Mouse (Mus musculus): ENCODE measurements around the gene Tspan1. TPM values are rescaled to one million over a fixed set of nuclear protein-coding genes. Genes with fewer than 3 reads are reported as not detected.

Tspan1 gene
- total and polyA plus RNA-seq, 3 experiments = 0.08 TPM; not detected in 2

- peaks cover 0 to 4% of the 10 kb centered on the region in 2 experiments; a peak in 2 of 4 replicates for H3K4me1 ChIP-seq (ENCODE audit: control insufficient read depth in 1 of 2, insufficient read depth in 2 of 2)
- in situ Hi-C loops (cut with MboI; ENCODE audit: low pct_ligation_motif_present, low pct_unique_long_range_greater_than_20kb, low sequenced_read_pairs) (no loop called here), dilution Hi-C loops (cut with MboI; ENCODE audit: extremely low pct_ligation_motif_present, extremely low pct_unique_long_range_greater_than_20kb, low sequenced_read_pairs) (no loop called here)
- DNase-seq (ENCODE audit: extremely low read depth) = no peak
- peak in 1 of 2 experiments; percentile 23; a peak in 1 of 4 replicates for TF ChIP-seq CTCF (conservative IDR thresholded peaks at IDR 0.05 in 1 of 2, IDR thresholded peaks at IDR 0.05 in 1 of 2; ENCODE audit: low read depth in 2 of 2, low read length in 2 of 2)
- no peak for TF ChIP-seq UBTF (IDR thresholded peaks at IDR 0.05; ENCODE audit: low read depth, low read length)
- TF ChIP-seq ZNF384 (IDR thresholded peaks at IDR 0.05; ENCODE audit: low read depth, low read length) = peak; percentile 72
- H3K27me3 ChIP-seq (replicated peaks) = peaks cover 12% of the 10 kb centered on the region
- H3K9ac ChIP-seq (ENCODE audit: insufficient read depth, low read depth) = no peak overlapping the region
- H3K4me3 ChIP-seq (replicated peaks in 1 of 3; ENCODE audit: low read depth in 2 of 3, low read length in 2 of 3, poor library complexity in 1 of 3) = no peak overlapping the region
- H3K4me2 ChIP-seq (ENCODE audit: insufficient read depth, low read depth, poor library complexity, severe bottlenecking) = no peak overlapping the region
- peaks cover 4% of the 10 kb centered on the region for H3K9me3 ChIP-seq (replicated peaks; ENCODE audit: low read length)
- no peak overlapping the region for H3K27ac ChIP-seq (ENCODE audit: insufficient read depth, low read depth)
- H3K36me3 ChIP-seq (replicated peaks in 1 of 2; ENCODE audit: control insufficient read depth in 1 of 2, insufficient read depth in 1 of 2, low read length in 1 of 2) = no peaks in the 10 kb centered on the region
- H3K79me2 ChIP-seq (replicated peaks; ENCODE audit: control insufficient read depth, extremely low read depth, insufficient read depth, poor library complexity, severe bottlenecking) = no peaks in the 10 kb centered on the region
Measured at GRCm38 (mm10) chr4:116215895-116216605, 48.6 kb upstream of the Tspan1 start.

GRCm38 (mm10) chr4:116208891-116209290 is 41.5 kb upstream of the Tspan1 start:
- dilution Hi-C loops (cut with MboI; ENCODE audit: extremely low pct_ligation_motif_present, extremely low pct_unique_long_range_greater_than_20kb, low sequenced_read_pairs) (no loop called here), in situ Hi-C loops (cut with MboI; ENCODE audit: low pct_ligation_motif_present, low pct_unique_long_range_greater_than_20kb, low sequenced_read_pairs) (no loop called here)
- TF ChIP-seq JUND (conservative IDR thresholded peaks at IDR 0.05; ENCODE audit: low read depth, low read length) (no peak), SMC3 (IDR thresholded peaks at IDR 0.05; ENCODE audit: low read depth, low read length) (no peak), ZNF384 (IDR thresholded peaks at IDR 0.05; ENCODE audit: low read depth, low read length) (no peak), CTCF (conservative IDR thresholded peaks at IDR 0.05 in 1 of 2, IDR thresholded peaks at IDR 0.05 in 1 of 2; ENCODE audit: low read depth in 2 of 2, low read length in 2 of 2) (no peak), ZKSCAN1 (IDR thresholded peaks at IDR 0.05; ENCODE audit: borderline replicate concordance, low read depth, low read length) (no peak), BHLHE40 (IDR thresholded peaks at IDR 0.05; ENCODE audit: low read depth, low read length) (no peak), RAD21 (IDR thresholded peaks at IDR 0.05; ENCODE audit: low read depth, low read length) (no peak), E2F4 (IDR thresholded peaks at IDR 0.05; ENCODE audit: insufficient replicate concordance, low read depth, low read length) (no peak), POLR2A (IDR thresholded peaks at IDR 0.05; ENCODE audit: low read depth, low read length) (no peak), ZMIZ1 (IDR thresholded peaks at IDR 0.05; ENCODE audit: low read depth, low read length) (no peak), ELF1 (IDR thresholded peaks at IDR 0.05; ENCODE audit: low read depth, low read length) (no peak), MXI1 (IDR thresholded peaks at IDR 0.05; ENCODE audit: low read depth, low read length) (no peak), UBTF (IDR thresholded peaks at IDR 0.05; ENCODE audit: low read depth, low read length) (no peak)
- Histone ChIP-seq H3K4me2 (ENCODE audit: insufficient read depth, low read depth, poor library complexity, severe bottlenecking) (no peak overlapping the region), H3K79me2 (replicated peaks; ENCODE audit: control insufficient read depth, extremely low read depth, insufficient read depth, poor library complexity, severe bottlenecking) (no peaks in the 10 kb centered on the region), H3K4me3 (replicated peaks in 1 of 3; ENCODE audit: low read depth in 2 of 3, low read length in 2 of 3, poor library complexity in 1 of 3) (no peak overlapping the region), H3K36me3 (replicated peaks in 1 of 2; ENCODE audit: control insufficient read depth in 1 of 2, insufficient read depth in 1 of 2, low read length in 1 of 2) (no peaks in the 10 kb centered on the region), H3K9ac (ENCODE audit: insufficient read depth, low read depth) (no peak overlapping the region), H3K27ac (ENCODE audit: insufficient read depth, low read depth) (no peak overlapping the region), H3K27me3 (replicated peaks) (no peaks in the 10 kb centered on the region), H3K4me1 (ENCODE audit: control insufficient read depth in 1 of 2, insufficient read depth in 2 of 2) (no peaks in the 10 kb centered on the region), H3K9me3 (replicated peaks; ENCODE audit: low read length) (no peaks in the 10 kb centered on the region)
- no peak for DNase-seq (ENCODE audit: extremely low read depth)

All from CH12.LX (cell line).